Mouse (Mus musculus) embryonic facial prominence, embryonic 11.5 days (tissue): ENCODE measurements at regions not wholly inside any gene's neighbourhood (a gene's known extent, or its start where the extent isn't known, plus 50 kb on each side); places are given as distances from the start of the nearest gene placed in this dataset.

Experiments
- ATAC-seq: fragments of 200-750 bp; cut with Nextera tagmentation; replicated peaks from 2 replicates; pipeline ENCODE4 v1.8.0; 2017; ENCODE audit warnings: low read depth; ENCODE audit not compliant: insufficient number of reproducible peaks, low FRiP score, low TSS enrichment
- DNase-seq: peaks from one replicate; pipeline ENCODE4 v3.0.0-alpha.2; 2015; ENCODE audit warnings: low spot score
- H3K27ac ChIP-seq: fragments of 300-500 bp; sonication (generic); replicated peaks from 2 replicates; pipeline ENCODE4 v1.5.1; 2014; ENCODE audit warnings: mild to moderate bottlenecking, low read depth, low read length, control low read depth
- H3K27me3 ChIP-seq: fragments of 300-500 bp; sonication (generic); 2 replicates; pipeline ENCODE4 v1.6.1; 2014; ENCODE audit warnings: mild to moderate bottlenecking, low read length, moderate library complexity, mixed read lengths; ENCODE audit not compliant: control insufficient read depth, insufficient read depth
- H3K36me3 ChIP-seq: fragments of 300-500 bp; sonication (generic); replicated peaks from 2 replicates; pipeline ENCODE4 v1.6.1; 2014; ENCODE audit warnings: low read depth, mild to moderate bottlenecking, low read length, moderate library complexity, mixed read lengths; ENCODE audit not compliant: control insufficient read depth, insufficient read depth
- H3K4me1 ChIP-seq: fragments of 300-500 bp; sonication (generic); 2 replicates; pipeline ENCODE4 v1.6.1; 2014; ENCODE audit warnings: low read length, mixed read lengths; ENCODE audit not compliant: control insufficient read depth, insufficient read depth
- H3K4me2 ChIP-seq: fragments of 300-500 bp; sonication (generic); 2 replicates; pipeline ENCODE4 v1.6.1; 2014; ENCODE audit warnings: low read depth, mild to moderate bottlenecking, control low read depth, low read length, moderate library complexity
- H3K4me3 ChIP-seq: fragments of 300-500 bp; sonication (generic); 2 replicates; pipeline ENCODE4 v1.5.1; 2014; ENCODE audit warnings: low read depth, low read length, control low read depth
- H3K9ac ChIP-seq: fragments of 300-500 bp; sonication (generic); replicated peaks from 2 replicates; pipeline ENCODE4 v1.6.1; 2014; ENCODE audit warnings: mild to moderate bottlenecking, control low read depth, low read length
- H3K9me3 ChIP-seq: fragments of 300-500 bp; sonication (generic); replicated peaks from 2 replicates; pipeline ENCODE4 v1.6.1; 2016; ENCODE audit warnings: mild to moderate bottlenecking, low read length, inconsistent platforms, mixed read lengths; ENCODE audit not compliant: control insufficient read depth
- WGBS: fragments of 180-500 bp; shearing (Covaris S2); extraction: QIAGEN DNeasy Blood & Tissue Kit; methylation state at CpG from one replicate; pipeline ENCODE4 v1.1.7; 2014; 5-methylcytosine and 5-hydroxymethylcytosine counted together

DNA sequence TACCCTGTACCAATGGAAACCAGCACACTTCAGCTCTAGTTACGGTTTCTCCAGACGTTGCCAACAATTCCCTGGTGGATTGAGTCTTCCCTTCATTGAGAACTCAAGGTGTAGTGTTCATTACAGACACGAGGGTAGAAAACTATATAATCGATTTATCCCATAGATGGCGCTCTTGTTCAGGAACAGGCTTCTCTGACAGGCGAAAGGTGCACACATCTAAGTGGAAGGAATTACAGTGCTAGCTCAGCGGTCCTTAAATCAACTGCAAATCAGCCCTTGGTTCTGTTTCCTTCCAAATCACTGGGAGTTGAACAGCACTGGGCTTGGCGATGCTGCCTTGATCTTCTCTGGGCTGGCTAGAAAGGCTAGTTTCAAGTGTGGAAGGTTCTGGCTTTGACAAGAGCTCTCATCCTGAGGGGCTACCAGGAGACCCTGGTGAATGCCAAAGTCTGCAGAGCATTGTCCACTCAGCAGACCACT lies 161.1 kb downstream of the March11 start:
- ATAC-seq = no peak
- H3K27me3 ChIP-seq = no peaks in the 10 kb centered on the region
- 6% methylated on average over 8 of the region's 8 CpGs for WGBS
- no peak overlapping the region for H3K4me2 ChIP-seq
- no peaks in the 10 kb centered on the region for H3K4me1 ChIP-seq
- no peak overlapping the region for H3K4me3 ChIP-seq
- no peak overlapping the region for H3K27ac ChIP-seq
- H3K36me3 ChIP-seq = no peaks in the 10 kb centered on the region
- peak; percentile 84 for DNase-seq
- H3K9me3 ChIP-seq = no peaks in the 10 kb centered on the region
- H3K9ac ChIP-seq = no peak overlapping the region

DNA sequence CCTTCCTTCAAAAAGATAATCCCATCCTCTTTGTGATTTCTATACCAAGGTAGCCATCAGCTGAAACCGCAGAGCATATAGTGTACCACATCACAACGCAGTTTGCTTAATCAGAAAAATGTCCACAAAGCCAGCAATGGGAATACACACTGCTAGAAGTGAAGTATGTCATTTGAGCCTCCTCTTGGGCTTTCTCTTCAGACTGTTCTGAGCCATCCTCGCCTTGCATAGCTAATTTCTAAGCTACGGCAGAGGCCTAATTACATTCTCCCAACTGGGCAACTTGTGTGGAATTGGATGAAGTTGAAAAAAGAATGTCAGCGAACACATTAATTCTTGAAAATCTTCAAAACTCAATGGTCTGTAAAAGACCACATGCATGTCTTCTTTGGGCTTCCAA lies 178.5 kb downstream of the March11 start:
- 70% methylated on average over 5 of the region's 5 CpGs for WGBS
- H3K9ac ChIP-seq = no peak overlapping the region

More for the DNA sequence above, 178.5 kb downstream of the March11 start:
- no peaks in the 10 kb centered on the region for H3K36me3 ChIP-seq
- H3K27ac ChIP-seq = no peak overlapping the region
- H3K27me3 ChIP-seq = no peaks in the 10 kb centered on the region
- no peak overlapping the region for H3K4me2 ChIP-seq
- no peak for ATAC-seq
- H3K4me1 ChIP-seq = no peaks in the 10 kb centered on the region
- no peaks in the 10 kb centered on the region for H3K9me3 ChIP-seq
- no peak for DNase-seq
- H3K4me3 ChIP-seq = no peak overlapping the region
